Mouse (Mus musculus) activated CD4-positive, CD25-positive, alpha-beta regulatory T cell, adult 4 months (primary cell): ENCODE results near the gene Tet1. TPM values are rescaled to one million over a fixed set of nuclear protein-coding genes. Genes with fewer than 3 reads are reported as not detected.
"Not testable (repeated sequence)": the region's sequence is repeated elsewhere in the genome, so short reads cannot be mapped to it uniquely, and the experiment has no call there.

Experiments used
- ATAC-seq: one replicate; pipeline ENCODE4 v1.8.0; 2017
- polyA plus RNA-seq, 2 experiments: library from polyadenylated mRNA; unstranded; fragments of 100-300 nt; shearing (Covaris generic); gene quantifications; one replicate each; pipeline ENCODE4 v1.2.1; 2017

Tet1 gene
- polyA plus RNA-seq, 2 experiments from 2014 or later, result 5.1 to 6.3 TPM

- no peak for ATAC-seq
Measured at GRCm38 (mm10) chr10:62847069-62847626, 61.6 kb downstream of the Tet1 start.

- ATAC-seq, result no peak
Measured at GRCm38 (mm10) chr10:62843787-62844491, 64.9 kb downstream of the Tet1 start.

GRCm38 (mm10) chr10:62841901-62842447, 66.8 kb downstream of the Tet1 start:
- ATAC-seq, result no peak

GRCm38 (mm10) chr10:62840687-62841086, 68.1 kb downstream of the Tet1 start:
- no peak for ATAC-seq

- ATAC-seq, result no peak
Measured at GRCm38 (mm10) chr10:62837987-62838386, 70.8 kb downstream of the Tet1 start.

GRCm38 (mm10) chr10:62832783-62833182, 76.0 kb downstream of the Tet1 start:
- ATAC-seq, result no peak

GRCm38 (mm10) chr10:62831546-62831945, 77.2 kb downstream of the Tet1 start:
- no peak for ATAC-seq

- ATAC-seq, result no peak
Measured at GRCm38 (mm10) chr10:62824474-62824873, 84.3 kb downstream of the Tet1 start.

GRCm38 (mm10) chr10:62823431-62823830, 85.4 kb downstream of the Tet1 start:
- no peak for ATAC-seq

GRCm38 (mm10) chr10:62810010-62810409, 98.8 kb downstream of the Tet1 start:
- ATAC-seq, result no peak

GRCm38 (mm10) chr10:62808766-62809165, 100.0 kb downstream of the Tet1 start:
- no peak for ATAC-seq

GRCm38 (mm10) chr10:62808316-62808715, 100.5 kb downstream of the Tet1 start:
- ATAC-seq, result no peak

- ATAC-seq, result no peak
Measured at GRCm38 (mm10) chr10:62804106-62804505, 104.7 kb downstream of the Tet1 start.

- ATAC-seq, result no peak
Measured at GRCm38 (mm10) chr10:62803296-62803695, 105.5 kb downstream of the Tet1 start.

GRCm38 (mm10) chr10:62794221-62794620, 114.6 kb downstream of the Tet1 start:
- ATAC-seq, result no peak

- ATAC-seq, result no peak
Measured at GRCm38 (mm10) chr10:62793091-62793453, 115.7 kb downstream of the Tet1 start.

GRCm38 (mm10) chr10:62792177-62793090, 116.4 kb downstream of the Tet1 start, which contains the start of gene Ccar1:
Gene Ccar1 (minus strand): TSS chr10:62792286.
- peak; percentile 98 for ATAC-seq

GRCm38 (mm10) chr10:62791251-62792176, 117.3 kb downstream of the Tet1 start:
- ATAC-seq, result peak; percentile 18

GRCm38 (mm10) chr10:62781776-62782175, 127.0 kb downstream of the Tet1 start:
- not testable (repeated sequence) for ATAC-seq
